Mouse (Mus musculus) CH12.LX (cell line): ENCODE results near the gene Itpr1. TPM values are rescaled to one million over a fixed set of nuclear protein-coding genes. Genes with fewer than 3 reads are reported as not detected.

Experiments used
- DNase-seq: peaks from one replicate; pipeline ENCODE4 v3.0.0-alpha.2; 2013; ENCODE audit errors: extremely low read depth
- H3K27ac ChIP-seq: 2 replicates; pipeline ENCODE4 v1.5.1; 2012; ENCODE audit warnings: low read depth, mild to moderate bottlenecking, control low read depth, moderate library complexity; ENCODE audit not compliant: insufficient read depth
- H3K27me3 ChIP-seq: replicated peaks from 2 replicates; pipeline ENCODE3; 2012; ENCODE audit warnings: inconsistent platforms
- H3K36me3 ChIP-seq, 2 experiments: replicated peaks in 1 of 2; 2 replicates each; pipeline versions ENCODE3 to v1.6.1; 2012; ENCODE audit warnings: inconsistent platforms in 1 of 2, low read length in 1 of 2, mild to moderate bottlenecking in 1 of 2, mixed read lengths in 1 of 2, moderate library complexity in 1 of 2; ENCODE audit not compliant: control insufficient read depth in 1 of 2, insufficient read depth in 1 of 2
- H3K4me1 ChIP-seq, 2 experiments: 2 replicates each; pipeline ENCODE4 v1.6.1; 2012; ENCODE audit warnings: inconsistent platforms in 1 of 2, moderate library complexity in 1 of 2; ENCODE audit not compliant: insufficient read depth in 2 of 2, control insufficient read depth in 1 of 2
- H3K4me2 ChIP-seq: 2 replicates; pipeline ENCODE4 v1.6.1; 2012; ENCODE audit warnings: low read depth, mild to moderate bottlenecking, control low read depth; ENCODE audit not compliant: poor library complexity, insufficient read depth, severe bottlenecking
- H3K4me3 ChIP-seq, 3 experiments: fragments of 150-350 bp in 1 of 3; sonication (generic) in 1 of 3; replicated peaks in 1 of 3; 2 replicates each; pipeline versions ENCODE3 to v1.5.1; 2011 to 2012; ENCODE audit warnings: low read depth in 2 of 3, low read length in 2 of 3, mild to moderate bottlenecking in 2 of 3, moderate library complexity in 2 of 3, control low read depth in 1 of 3, improper control_type of control experiment in 1 of 3, inconsistent platforms in 1 of 3, mixed read lengths in 1 of 3; ENCODE audit not compliant: poor library complexity in 1 of 3
- H3K79me2 ChIP-seq: replicated peaks from 2 replicates; pipeline ENCODE4 v1.6.1; 2012; ENCODE audit warnings: mild to moderate bottlenecking, moderate library complexity; ENCODE audit not compliant: control insufficient read depth, poor library complexity, insufficient read depth, severe bottlenecking; ENCODE audit errors: extremely low read depth
- H3K9ac ChIP-seq: 2 replicates; pipeline ENCODE4 v1.6.1; 2012; ENCODE audit warnings: low read depth, mild to moderate bottlenecking, control low read depth, moderate library complexity; ENCODE audit not compliant: insufficient read depth
- H3K9me3 ChIP-seq: replicated peaks from 2 replicates; pipeline ENCODE3; 2012; ENCODE audit warnings: low read length, inconsistent platforms, mixed read lengths
- CTCF ChIP-seq, 2 experiments: IDR thresholded peaks in 1 of 2; conservative IDR thresholded peaks in 1 of 2; 2 replicates each; pipeline ENCODE4 v1.5.1; 2011 to 2012; ENCODE audit warnings: low read depth in 2 of 2, low read length in 2 of 2, improper control_type of control experiment in 1 of 2, inconsistent platforms in 1 of 2, mild to moderate bottlenecking in 1 of 2, moderate library complexity in 1 of 2
- ELF1 ChIP-seq: IDR thresholded peaks from 2 replicates; pipeline ENCODE4 v1.6.1; 2014; ENCODE audit warnings: low read depth, mild to moderate bottlenecking, inconsistent platforms, low read length, improper control_type of control experiment
- EP300 ChIP-seq: IDR thresholded peaks from 2 replicates; pipeline ENCODE4 v1.6.1; 2011; ENCODE audit warnings: low read length, improper control_type of control experiment
- HCFC1 ChIP-seq: IDR thresholded peaks from 2 replicates; pipeline ENCODE4 v1.6.1; 2012; ENCODE audit warnings: low read depth, mild to moderate bottlenecking, inconsistent platforms, low read length, improper control_type of control experiment
- JUN ChIP-seq: IDR thresholded peaks from 2 replicates; pipeline ENCODE4 v1.6.1; 2011; ENCODE audit warnings: low read depth, mild to moderate bottlenecking, low read length, improper control_type of control experiment, moderate library complexity; ENCODE audit not compliant: insufficient read depth
- JUND ChIP-seq: conservative IDR thresholded peaks from 2 replicates; pipeline ENCODE4 v1.6.1; 2011; ENCODE audit warnings: low read depth, low read length, improper control_type of control experiment
- MAFK ChIP-seq: IDR thresholded peaks from 2 replicates; pipeline ENCODE4 v1.6.1; 2011; ENCODE audit warnings: low read length, improper control_type of control experiment; ENCODE audit not compliant: insufficient replicate concordance
- MEF2A ChIP-seq: IDR thresholded peaks from 2 replicates; pipeline ENCODE4 v1.6.1; 2014; ENCODE audit warnings: low read depth, mild to moderate bottlenecking, inconsistent platforms, low read length, improper control_type of control experiment, borderline replicate concordance
- MYC ChIP-seq: IDR thresholded peaks from 2 replicates; pipeline ENCODE4 v1.6.1; 2011; ENCODE audit warnings: low read depth, mild to moderate bottlenecking, improper control_type of control experiment, low read length
- POLR2A ChIP-seq: IDR thresholded peaks from 2 replicates; pipeline ENCODE4 v1.6.1; 2011; ENCODE audit warnings: low read depth, mild to moderate bottlenecking, improper control_type of control experiment, low read length
- POLR2AphosphoS2 ChIP-seq: IDR thresholded peaks from 2 replicates; pipeline ENCODE4 v1.6.1; 2011; ENCODE audit warnings: low read depth, low read length, improper control_type of control experiment
- RAD21 ChIP-seq: IDR thresholded peaks from 2 replicates; pipeline ENCODE4 v1.6.1; 2011; ENCODE audit warnings: low read depth, mild to moderate bottlenecking, low read length, improper control_type of control experiment, moderate library complexity
- SIN3A ChIP-seq: IDR thresholded peaks from 2 replicates; pipeline ENCODE4 v1.6.1; 2012; ENCODE audit warnings: low read length, improper control_type of control experiment, inconsistent platforms
- TBP ChIP-seq: conservative IDR thresholded peaks from 2 replicates; pipeline ENCODE4 v1.6.1; 2011; ENCODE audit warnings: low read depth, low read length, improper control_type of control experiment
- TCF12 ChIP-seq: IDR thresholded peaks from 2 replicates; pipeline ENCODE4 v1.6.1; 2014; ENCODE audit warnings: low read depth, mild to moderate bottlenecking, inconsistent platforms, low read length, improper control_type of control experiment
- USF1 ChIP-seq: IDR thresholded peaks from 2 replicates; pipeline ENCODE4 v1.6.1; 2014; ENCODE audit warnings: low read depth, mild to moderate bottlenecking, inconsistent platforms, low read length, improper control_type of control experiment
- ZKSCAN1 ChIP-seq: IDR thresholded peaks from 2 replicates; pipeline ENCODE4 v1.6.1; 2012; ENCODE audit warnings: low read depth, inconsistent platforms, low read length, improper control_type of control experiment, borderline replicate concordance
- ZMIZ1 ChIP-seq: IDR thresholded peaks from 2 replicates; pipeline ENCODE4 v1.6.1; 2012; ENCODE audit warnings: low read depth, mild to moderate bottlenecking, inconsistent platforms, low read length, improper control_type of control experiment
- ZNF384 ChIP-seq: IDR thresholded peaks from 2 replicates; pipeline ENCODE4 v1.6.1; 2012; ENCODE audit warnings: low read depth, low read length, improper control_type of control experiment, inconsistent platforms
- dilution Hi-C: fragments of 300-500 bp; cut with MboI; formaldehyde crosslinking; loops from 2 replicates; pipeline ENCODE4 v1.14.3; 2020; ENCODE audit warnings: low sequenced_read_pairs; ENCODE audit not compliant: extremely low pct_unique_long_range_greater_than_20kb, extremely low pct_ligation_motif_present
- in situ Hi-C: fragments of 300-500 bp; cut with MboI; formaldehyde crosslinking; loops from 3 replicates; pipeline ENCODE4 v1.14.3; 2019; ENCODE audit warnings: low sequenced_read_pairs, low pct_ligation_motif_present, low pct_unique_long_range_greater_than_20kb, mixed read lengths
- polyA plus RNA-seq: library from polyadenylated mRNA; unstranded; fragments of >175 nt; gene quantifications from 2 replicates; pipeline ENCODE4 v1.2.1, GENCODE M21; 2012; ENCODE audit warnings: low read depth; ENCODE audit not compliant: insufficient read length
- total RNA-seq, 2 experiments: library from RNA; depleted of rRNA; stranded (reverse); fragments of 300-350 nt in 1 of 2; fragments of >200 nt in 1 of 2; gene quantifications; 2 replicates each; pipeline ENCODE4 v1.2.3; 2012 to 2014

Gene Itpr1
- total and polyA plus RNA-seq, 3 experiments = 42.8 to 73.1 (median 53.4) TPM

DNA sequence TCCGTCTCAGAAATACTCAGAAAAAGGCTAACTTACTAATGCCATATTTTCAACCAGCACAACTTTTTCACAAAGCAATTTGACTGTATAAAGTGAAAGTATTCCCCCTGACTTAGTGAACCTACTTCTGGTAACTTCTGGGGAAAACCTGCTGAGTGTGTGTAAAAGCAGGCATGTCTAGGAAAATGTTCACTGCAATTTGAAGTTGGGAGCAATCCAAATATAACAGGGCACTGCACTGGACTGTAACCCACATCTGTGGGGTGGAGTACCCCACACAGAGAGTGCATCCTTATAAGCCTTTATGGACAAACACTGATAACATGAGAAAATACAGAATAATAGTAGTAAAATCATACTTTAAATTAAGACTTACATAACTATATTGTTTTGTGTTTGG lies 303.4 kb downstream of the Itpr1 start:
- Histone ChIP-seq H3K36me3 (peaks cover 52 to 88% of the 10 kb centered on the region in 2 experiments), H3K79me2 (no peaks in the 10 kb centered on the region), H3K27me3 (no peaks in the 10 kb centered on the region), H3K9ac (no peak overlapping the region), H3K27ac (no peak overlapping the region), H3K4me3 (no peak overlapping the region), H3K9me3 (no peaks in the 10 kb centered on the region), H3K4me2 (no peak overlapping the region), H3K4me1 (peaks cover 2 to 6% of the 10 kb centered on the region in 2 experiments; a peak in 2 of 4 replicates)
- in situ Hi-C loops = no loop called here
- DNase-seq = no peak
- dilution Hi-C loops = no loop called here
- TF ChIP-seq JUN = no peak
- no peak for TF ChIP-seq JUND
- TF ChIP-seq MEF2A = no peak
- TF ChIP-seq EP300 = no peak
- no peak for TF ChIP-seq ELF1

DNA sequence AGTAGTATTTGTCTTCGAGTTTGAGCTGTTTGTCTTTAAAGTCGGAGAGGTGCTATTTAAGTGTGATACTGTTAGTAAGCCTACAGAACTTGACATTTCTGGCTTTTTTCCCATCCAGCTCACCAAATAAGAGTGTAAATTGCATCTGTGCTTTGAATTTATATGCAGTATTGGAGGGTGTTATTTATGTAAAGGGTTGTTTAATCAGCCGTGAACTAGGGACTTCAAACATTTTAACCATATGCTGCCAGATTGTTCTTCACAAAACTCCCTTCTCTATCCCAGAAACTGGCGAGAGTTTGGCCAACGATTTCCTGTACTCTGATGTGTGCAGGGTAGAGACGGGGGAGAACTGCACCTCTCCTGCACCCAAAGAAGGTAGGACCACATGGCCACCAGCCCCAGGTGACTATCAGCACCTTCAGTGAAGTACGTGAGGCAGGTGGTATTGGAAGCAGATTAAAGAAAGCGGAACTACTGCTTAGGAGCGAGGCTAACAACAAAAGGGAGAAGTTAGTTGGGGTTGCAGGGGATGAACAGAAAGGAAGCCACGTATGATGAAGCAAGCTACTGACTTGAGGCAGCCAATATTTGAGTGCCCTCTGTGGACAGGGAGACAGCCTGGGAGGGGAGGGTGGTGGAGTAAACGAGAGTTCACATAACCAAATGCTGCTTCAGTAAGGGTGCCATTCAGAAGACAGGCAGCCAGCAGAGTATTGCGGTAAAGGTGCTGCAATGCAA lies 304.5 kb downstream of the Itpr1 start:
- H3K79me2 ChIP-seq = no peaks in the 10 kb centered on the region
- dilution Hi-C loops (no loop called here), in situ Hi-C loops (no loop called here)
- TF ChIP-seq TCF12 (no peak), MAFK (no peak), ZKSCAN1 (no peak), USF1 (no peak)
- H3K4me2 ChIP-seq = no peak overlapping the region
- no peak for DNase-seq
- no peak overlapping the region for H3K4me3 ChIP-seq
- no peak overlapping the region for H3K27ac ChIP-seq
- H3K4me1 ChIP-seq = peaks cover 2 to 6% of the 10 kb centered on the region in 2 experiments; a peak in 2 of 4 replicates
- no peaks in the 10 kb centered on the region for H3K27me3 ChIP-seq
- no peaks in the 10 kb centered on the region for H3K9me3 ChIP-seq
- H3K9ac ChIP-seq = no peak overlapping the region
- H3K36me3 ChIP-seq = peaks cover 47 to 89% of the 10 kb centered on the region in 2 experiments

DNA sequence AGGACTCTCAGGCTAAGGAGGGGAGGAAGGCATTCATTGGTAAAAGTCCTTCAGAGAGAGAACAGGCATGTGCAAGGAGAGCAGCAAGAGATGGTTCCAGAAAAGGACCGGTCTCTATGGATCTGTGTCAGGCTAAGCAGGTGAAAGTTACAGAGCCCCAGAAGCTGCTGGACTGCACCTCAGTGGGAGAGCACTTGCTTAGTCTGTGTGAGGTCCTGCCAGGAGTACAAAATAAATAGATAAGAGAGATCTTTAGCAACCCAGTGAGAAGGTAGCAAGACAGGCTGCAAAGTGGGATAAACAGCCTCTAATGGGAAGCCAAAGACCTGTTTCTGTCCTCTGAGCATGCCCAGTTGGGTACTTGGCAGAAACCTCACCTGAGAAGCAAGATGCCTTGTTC lies 305.1 kb downstream of the Itpr1 start:
- Histone ChIP-seq H3K4me1 (peaks cover 0 to 6% of the 10 kb centered on the region in 2 experiments; a peak in 1 of 4 replicates), H3K9me3 (no peaks in the 10 kb centered on the region), H3K27ac (no peak overlapping the region), H3K27me3 (no peaks in the 10 kb centered on the region), H3K36me3 (peaks cover 46 to 89% of the 10 kb centered on the region in 2 experiments), H3K9ac (no peak overlapping the region), H3K79me2 (no peaks in the 10 kb centered on the region), H3K4me3 (no peak overlapping the region), H3K4me2 (no peak overlapping the region)
- dilution Hi-C loops = no loop called here
- TF ChIP-seq SIN3A (no peak), POLR2AphosphoS2 (no peak), POLR2A (no peak), HCFC1 (no peak), RAD21 (no peak), CTCF (conservative IDR thresholded peaks at IDR 0.05 in 1 of 2, IDR thresholded peaks at IDR 0.05 in 1 of 2; ENCODE audit: low read depth in 2 of 2, low read length in 2 of 2) (no peak), MAFK (no peak), TBP (no peak), ZMIZ1 (no peak), MYC (no peak), ZNF384 (no peak), ELF1 (no peak)
- no peak for DNase-seq
- in situ Hi-C loops = no loop called here
